Mouse (Mus musculus) E14TG2a.4 (cell line): ENCODE measurements around the gene Hcn3.

Source experiments
- H3K27me3 ChIP-seq: 2 replicates; pipeline ENCODE4 v1.6.1; 2014; ENCODE audit warnings: low read length, control low read depth; ENCODE audit not compliant: insufficient read depth
- H3K36me3 ChIP-seq: 2 replicates; pipeline ENCODE4 v1.6.1; 2014; ENCODE audit warnings: low read length, control low read depth; ENCODE audit not compliant: insufficient read depth
- H3K4me1 ChIP-seq: replicated peaks from 2 replicates; pipeline ENCODE4 v1.6.1; 2014; ENCODE audit warnings: low read depth, low read length, control low read depth
- H3K4me3 ChIP-seq: replicated peaks from 2 replicates; pipeline ENCODE4 v1.5.1; 2014; ENCODE audit warnings: mild to moderate bottlenecking, low read length
- H3K9me3 ChIP-seq: 2 replicates; pipeline ENCODE4 v1.6.1; 2014; ENCODE audit warnings: low read length, control low read depth
- CTCF ChIP-seq: conservative IDR thresholded peaks from 2 replicates; pipeline ENCODE4 v1.5.1; 2014; ENCODE audit warnings: low read length
- NANOG ChIP-seq: IDR thresholded peaks from 2 replicates; pipeline ENCODE4 v1.6.1; 2014; ENCODE audit warnings: borderline replicate concordance, low read length, mixed read lengths
- POU5F1 ChIP-seq: IDR thresholded peaks from 2 replicates; pipeline ENCODE4 v1.6.1; 2014; ENCODE audit warnings: low read length, borderline replicate concordance

Gene Hcn3

DNA sequence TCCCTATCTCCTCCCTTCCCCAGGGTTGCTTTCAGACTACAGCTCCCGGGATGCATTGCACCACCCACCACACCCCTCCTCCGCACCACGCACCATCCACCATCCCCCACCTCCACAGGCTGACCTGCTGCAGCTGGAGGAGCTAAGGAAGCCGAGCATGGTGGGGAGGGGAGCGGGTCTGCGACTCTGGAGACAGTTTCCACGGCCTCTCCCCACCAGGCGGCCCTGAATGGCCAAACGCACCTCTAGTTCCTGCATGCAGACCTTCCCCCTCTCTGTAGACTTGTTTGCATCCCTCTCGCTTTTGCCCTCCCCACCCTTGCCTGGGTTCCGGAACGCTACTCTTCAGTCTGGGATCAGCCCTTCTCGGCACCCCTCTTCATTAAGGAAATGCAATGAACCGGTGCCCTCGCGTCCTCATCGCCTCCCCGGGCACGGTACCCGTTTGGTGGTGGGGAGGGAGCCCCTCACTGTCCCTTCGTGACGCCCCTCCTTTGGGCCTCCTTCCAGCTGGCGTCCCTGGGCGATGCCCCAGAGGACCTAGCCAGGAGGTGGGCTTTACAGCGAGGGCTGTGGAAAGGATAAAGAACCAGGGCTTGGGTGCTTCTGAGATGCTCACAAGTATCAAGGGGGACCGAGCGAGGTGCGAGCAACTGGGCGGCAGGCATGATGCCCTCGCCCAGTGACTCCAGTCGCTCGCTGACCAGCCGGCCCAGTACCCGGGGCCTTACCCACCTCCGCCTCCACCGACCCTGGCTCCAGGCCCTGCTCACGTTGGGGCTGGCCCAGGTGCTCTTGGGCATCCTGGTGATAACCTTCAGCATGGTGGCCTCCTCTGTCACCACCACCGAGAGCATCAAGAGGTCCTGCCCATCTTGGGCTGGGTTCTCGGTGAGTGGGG lies 23.3 kb upstream of the Hcn3 start, which contains the start of gene Fam189b:
Gene Fam189b, plus strand, starts transcription at position 86 of the 901 bp plus-strand sequence.
- TF ChIP-seq NANOG: no peak
- Histone ChIP-seq H3K4me3 (peak within 1 kb of the TSS; percentile 85), H3K36me3 (peaks cover 45% of the 10 kb centered on the region), H3K4me1 (peaks cover 87% of the 10 kb centered on the region), H3K27me3 (peaks cover 39% of the 10 kb centered on the region), H3K9me3 (no peaks in the 10 kb centered on the region)

DNA sequence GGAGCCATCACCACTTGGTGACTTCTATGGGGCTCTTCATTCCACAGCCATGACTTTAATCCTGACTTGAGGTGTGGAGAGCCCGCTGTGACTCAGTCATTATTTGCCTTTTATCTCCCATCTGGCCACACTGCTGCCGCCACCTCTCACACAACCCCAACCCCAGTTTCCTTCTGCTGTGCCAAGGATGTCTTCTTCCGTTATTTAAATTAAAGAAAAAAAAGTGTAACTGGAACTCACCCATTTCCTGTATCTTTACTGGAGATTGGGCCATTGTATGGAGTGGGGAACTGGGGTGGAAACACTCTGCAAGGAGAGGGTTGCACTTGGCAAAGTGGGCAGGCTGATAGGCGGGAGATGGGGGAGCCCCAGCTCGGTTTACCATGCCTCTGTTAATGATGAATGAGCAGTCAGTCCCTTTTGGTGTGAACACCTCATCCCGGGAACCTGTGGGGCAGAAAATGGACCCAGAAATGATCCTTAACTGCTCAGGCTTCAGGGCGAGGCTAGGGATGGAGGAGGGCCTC lies 22.6 kb upstream of the Hcn3 start:
- peak overlapping the region; percentile 85 for H3K4me3 ChIP-seq
- no peak for TF ChIP-seq NANOG
- no peak for TF ChIP-seq POU5F1
- no peak for TF ChIP-seq CTCF
- no peaks in the 10 kb centered on the region for H3K9me3 ChIP-seq

DNA sequence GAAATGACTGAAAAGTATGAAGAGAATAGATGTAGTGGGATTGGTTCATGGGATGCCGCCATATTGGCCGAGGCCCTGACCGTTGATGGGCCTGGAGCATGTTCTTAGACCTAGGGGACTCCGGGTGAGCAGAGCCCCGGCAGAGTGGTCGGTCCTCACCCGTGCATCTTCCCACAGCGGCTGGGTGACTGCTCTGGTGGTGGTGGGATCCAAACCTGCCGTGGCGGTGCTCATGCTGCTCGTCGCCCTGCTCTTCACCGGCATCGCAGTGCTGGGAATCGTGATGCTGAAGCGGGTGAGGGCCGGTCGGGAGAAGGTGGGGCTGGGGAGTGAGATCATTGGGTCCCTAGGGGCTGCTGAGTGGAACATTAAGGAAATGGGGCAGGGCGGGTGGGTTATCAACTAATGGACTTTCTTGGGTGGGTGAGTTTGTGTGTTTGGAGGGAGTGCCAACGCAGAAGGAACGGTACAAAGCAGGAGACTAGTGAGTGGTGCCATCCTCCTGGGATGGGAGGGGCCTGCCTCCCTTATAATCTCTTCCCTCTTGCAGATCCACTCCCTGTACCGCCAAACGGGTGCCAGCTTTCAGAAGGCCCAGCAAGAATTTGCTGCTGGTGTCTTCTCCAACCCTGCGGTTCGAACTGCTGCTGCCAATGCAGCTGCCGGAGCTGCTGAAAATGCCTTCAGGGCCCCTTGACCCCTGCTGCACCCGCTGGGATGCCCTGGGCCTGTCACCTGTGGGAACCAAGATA lies 21.9 kb upstream of the Hcn3 start:
- Histone ChIP-seq H3K27me3 (peaks cover 25% of the 10 kb centered on the region), H3K36me3 (peaks cover 45% of the 10 kb centered on the region), H3K4me3 (peak overlapping the region; percentile 85), H3K4me1 (peaks cover 80% of the 10 kb centered on the region), H3K9me3 (no peaks in the 10 kb centered on the region)
- TF ChIP-seq POU5F1 (no peak), NANOG (no peak), CTCF (no peak)

More for the DNA sequence above, 22.6 kb upstream of the Hcn3 start:
- peaks cover 32% of the 10 kb centered on the region for H3K27me3 ChIP-seq
- H3K4me1 ChIP-seq: peaks cover 86% of the 10 kb centered on the region
- H3K36me3 ChIP-seq: peaks cover 45% of the 10 kb centered on the region

DNA sequence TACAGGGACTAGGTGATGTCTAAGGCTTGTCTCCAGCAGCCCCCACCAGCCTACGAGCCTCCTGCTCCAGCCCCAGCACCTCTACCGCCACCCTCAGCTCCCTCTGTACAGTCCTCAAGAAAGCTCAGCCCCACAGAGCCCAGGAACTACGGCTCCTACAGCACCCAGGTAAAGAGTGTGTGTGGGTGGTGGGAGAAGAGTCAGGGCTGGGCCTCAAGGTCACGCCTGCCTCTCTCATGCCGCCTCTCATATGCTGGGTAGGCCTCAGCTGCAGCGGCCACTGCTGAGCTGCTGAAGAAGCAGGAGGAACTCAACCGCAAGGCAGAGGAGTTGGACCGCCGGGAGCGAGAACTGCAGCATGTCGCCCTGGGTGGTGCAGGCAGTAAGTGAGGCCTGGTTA lies 19.1 kb upstream of the Hcn3 start:
- TF ChIP-seq CTCF: no peak
- TF ChIP-seq POU5F1: no peak
- no peak for TF ChIP-seq NANOG
- Histone ChIP-seq H3K9me3 (no peaks in the 10 kb centered on the region), H3K4me1 (peaks cover 62% of the 10 kb centered on the region), H3K36me3 (peaks cover 73% of the 10 kb centered on the region), H3K27me3 (peaks cover 4% of the 10 kb centered on the region), H3K4me3 (peak overlapping the region; percentile 93)

- Histone ChIP-seq H3K4me3 (peak overlapping the region; percentile 93), H3K27me3 (no peaks in the 10 kb centered on the region)
Measured at GRCm38 (mm10) chr3:89178107-89178385, 18.1 kb upstream of the Hcn3 start.

GRCm38 (mm10) chr3:89177242-89178106 lies 17.5 kb upstream of the Hcn3 start, which contains the start of gene Scamp3:
Scamp3 (plus strand) TSS chr3:89177473.
- Histone ChIP-seq H3K4me3 (peak within 1 kb of the TSS; percentile 93), H3K27me3 (no peaks in the 10 kb centered on the region), H3K4me1 (peaks cover 48% of the 10 kb centered on the region), H3K9me3 (no peaks in the 10 kb centered on the region), H3K36me3 (peaks cover 86% of the 10 kb centered on the region)
- TF ChIP-seq CTCF (0 out of 2 replicates have a peak, but pooled peaks have one; percentile 0), POU5F1 (no peak)

More at GRCm38 (mm10) chr3:89178107-89178385, 18.1 kb upstream of the Hcn3 start:
- Histone ChIP-seq H3K9me3 (no peaks in the 10 kb centered on the region), H3K36me3 (peaks cover 83% of the 10 kb centered on the region), H3K4me1 (peaks cover 53% of the 10 kb centered on the region)
- no peak for TF ChIP-seq NANOG
- no peak for TF ChIP-seq CTCF
- no peak for TF ChIP-seq POU5F1

- H3K9me3 ChIP-seq: no peaks in the 10 kb centered on the region
- TF ChIP-seq CTCF: no peak
- no peak for TF ChIP-seq NANOG
- no peak for TF ChIP-seq POU5F1
- peaks cover 85% of the 10 kb centered on the region for H3K36me3 ChIP-seq
- H3K4me1 ChIP-seq: peaks cover 38% of the 10 kb centered on the region
- no peaks in the 10 kb centered on the region for H3K27me3 ChIP-seq
- H3K4me3 ChIP-seq: no peak overlapping the region
Measured at GRCm38 (mm10) chr3:89176421-89176820, 16.4 kb upstream of the Hcn3 start.
